9 mouse cellular contexts compared by ENCODE assay signal in the genomic region with DNA sequence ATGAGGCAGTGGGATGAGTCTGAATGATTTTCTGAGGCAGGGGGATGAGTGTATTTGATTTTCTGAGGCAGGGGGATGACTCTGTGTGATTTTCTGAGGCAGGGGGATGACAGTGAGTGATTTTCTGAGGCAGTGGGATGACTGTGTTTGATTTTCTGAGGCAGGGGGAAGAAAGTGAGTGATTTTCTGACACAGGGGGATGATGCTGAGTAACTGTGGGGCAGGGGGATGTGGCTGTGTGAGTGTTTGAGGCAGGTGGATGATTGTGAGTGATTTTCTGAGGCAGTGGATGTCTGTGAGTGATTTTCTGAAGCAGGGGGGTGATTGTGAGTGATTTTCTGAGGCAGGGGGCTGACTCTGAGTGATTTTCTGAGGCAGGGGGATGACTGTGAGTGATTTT. TPM values are rescaled to one million over a fixed set of nuclear protein-coding genes. Genes with fewer than 3 reads are reported as not detected.
DNase-seq lines count a peak whose midpoint lies in the region; ATAC-seq and TF ChIP-seq lines count a peak whose summit lies in the region.
"Not testable (repeated sequence)": the region's sequence is repeated elsewhere in the genome, so short reads cannot be mapped to it uniquely, and the experiment has no call there.
"Had no signal": no experiment of that assay in that cellular context is flagged by ENCODE, and none has a peak within 500 bp of the region (broad histone marks: within the 10 kb centered on the region; RNA-seq: fewer than 3 reads in every experiment).

No protein-coding gene starts in this region.

- H3K9ac ChIP-seq in lung, embryonic 14.5 days; stomach, postnatal 0 days (ENCODE audit: low read length): not testable (repeated sequence)

- H3K4me3 ChIP-seq in embryonic facial prominence, embryonic 10.5 days; lung, embryonic 14.5 days (ENCODE audit: low read depth, low read length); stomach, postnatal 0 days (ENCODE audit: low read depth, low read length): not testable (repeated sequence)

- TF ChIP-seq CTCF in lung, embryonic 14.5 days (IDR thresholded peaks at IDR 0.05; ENCODE audit: low read depth); stomach, postnatal 0 days (IDR thresholded peaks at IDR 0.05; ENCODE audit: low read depth): not testable (repeated sequence)

- not testable (repeated sequence) for H3K27ac ChIP-seq in embryonic facial prominence, embryonic 10.5 days (replicated peaks); lung, embryonic 14.5 days (ENCODE audit: low read depth); stomach, postnatal 0 days (replicated peaks)

- not testable (repeated sequence) for H3K4me2 ChIP-seq in lung, embryonic 14.5 days; stomach, postnatal 0 days (replicated peaks; ENCODE audit: low read depth)

- ATAC-seq in lung, embryonic 14.5 days (ENCODE audit: insufficient read depth); stomach, postnatal 0 days (ENCODE audit: low FRiP score, low TSS enrichment): not testable (repeated sequence)

- not testable (repeated sequence) for H3K36me3 ChIP-seq in embryonic facial prominence, embryonic 10.5 days (replicated peaks); lung, embryonic 14.5 days (ENCODE audit: insufficient read depth); stomach, postnatal 0 days (ENCODE audit: control insufficient read depth, insufficient read depth, low read length)

- not testable (repeated sequence) for H3K4me1 ChIP-seq in embryonic facial prominence, embryonic 10.5 days; lung, embryonic 14.5 days (ENCODE audit: insufficient read depth); stomach, postnatal 0 days (replicated peaks; ENCODE audit: control insufficient read depth, insufficient read depth)

- TF ChIP-seq EP300 in stomach, postnatal 0 days (optimal IDR thresholded peaks at IDR 0.05) = not testable (repeated sequence)

- DNase-seq in 3134 (ENCODE audit: extremely low read depth, insufficient read length, low spot score) = peak; percentile 56
- peak; percentile 64 for DNase-seq in adrenal gland, postnatal 14 days
- peak; percentile 76 for DNase-seq in embryonic facial prominence, embryonic 10.5 days (ENCODE audit: low spot score)
- DNase-seq in heart, adult 18-20 months = peak; percentile 26 to 30
- peak; percentile 36 to 38 for DNase-seq in kidney, postnatal 4 days
- peak; percentile 60 for DNase-seq in lung, embryonic 14.5 days
- DNase-seq in ovary, adult 18-20 months (ENCODE audit: low spot score) = peak; percentile 62
- peak; percentile 87 for DNase-seq in stomach, postnatal 0 days (ENCODE audit: low spot score)

- peaks cover 42% of the 10 kb centered on the region for H3K9me3 ChIP-seq in embryonic facial prominence, embryonic 10.5 days
- peaks cover 21% of the 10 kb centered on the region for H3K9me3 ChIP-seq in lung, embryonic 14.5 days (ENCODE audit: low read depth, low read length)
- H3K9me3 ChIP-seq in stomach, postnatal 0 days (ENCODE audit: control insufficient read depth, low read length) = not testable (repeated sequence)

- not testable (repeated sequence) for H3K27me3 ChIP-seq in embryonic facial prominence, embryonic 10.5 days (replicated peaks; ENCODE audit: low read depth, poor library complexity, severe bottlenecking); lung, embryonic 14.5 days (ENCODE audit: insufficient read depth, low read length); stomach, postnatal 0 days (ENCODE audit: control insufficient read depth, insufficient read depth, low read length)

RNA-seq across cellular contexts. Expression of gene Ccl28, which starts 23.5 kb away (rescaled TPM):
- 0.34 and 0.78 TPM in 2 replicates for total RNA-seq in adrenal gland, postnatal 14 days (2021)
- polyA plus RNA-seq in embryonic facial prominence, embryonic 10.5 days (2016; fragmentation: Nextera tagmentation; extraction: Ambion mirVana) = 0.10 TPM in 1 of 2 replicates, not detected in the other
- under 1 TPM in 1 of 2 experiments, not detected in 1; 0.44 TPM for total RNA-seq in heart, adult 18-20 months (2021)
- polyA plus RNA-seq in lung, embryonic 14.5 days (2014; fragmentation: Nextera tagmentation; extraction: Ambion mirVana) = 0.09 TPM in 1 of 2 replicates, not detected in the other
- polyA plus RNA-seq in stomach, postnatal 0 days (2015; fragmentation: Nextera tagmentation; extraction: Ambion mirVana) = 0.10 and 0.31 TPM in 2 replicates
- polyA plus RNA-seq: C2C12 had no signal

Comparison
In these comparisons a context has a peak if more than half of its experiments do, and no peak if none do; other contexts are left out.
1. DNase-seq: peak in every context shown above with its lines; median percentile 87 in stomach, postnatal 0 days; 76 in embryonic facial prominence, embryonic 10.5 days; 64 in adrenal gland, postnatal 14 days; 62 in ovary, adult 18-20 months; 60 in lung, embryonic 14.5 days; 56 in 3134; 37 in kidney, postnatal 4 days; 28 in heart, adult 18-20 months.